Mouse (Mus musculus): ENCODE measurements around the gene Ccnjl. TPM values are rescaled to one million over a fixed set of nuclear protein-coding genes. Genes with fewer than 3 reads are reported as not detected.
A peak's percentile ranks its signal among the peaks of the same experiment; 100 is the strongest.

The Ccnjl gene
- polyA plus RNA-seq, 1 experiment from 2014 or later, result 20.0 TPM

DNA sequence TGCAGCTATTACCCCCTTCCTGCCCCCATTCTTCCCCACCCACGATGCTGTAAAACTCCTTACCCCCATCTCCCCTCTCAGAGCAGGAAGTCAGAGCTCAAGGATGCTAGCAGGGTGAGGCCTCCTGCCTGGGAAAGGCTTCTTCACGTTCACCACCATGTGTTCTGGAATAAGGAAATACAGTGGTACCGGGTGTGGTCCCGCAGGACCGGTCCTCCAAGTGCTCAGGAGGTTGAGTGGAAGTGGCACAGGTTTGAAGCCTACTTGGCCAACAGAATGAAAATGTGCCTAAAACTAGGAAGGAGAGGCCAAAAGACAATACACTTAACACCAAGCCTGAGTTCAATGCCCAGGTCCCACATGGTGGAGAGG, 82.1 kb downstream of the Ccnjl start:
- no peak overlapping the region for H3K4me2 ChIP-seq (replicated peaks; ENCODE audit: low read depth, low read length)
- no peaks in the 10 kb centered on the region for H3K9me3 ChIP-seq (ENCODE audit: control insufficient read depth, low read depth, low read length)
- no peak overlapping the region for H3K9ac ChIP-seq (replicated peaks; ENCODE audit: low read depth, low read length)
- H3K27ac ChIP-seq (ENCODE audit: low read length), result no peak overlapping the region
- no peaks in the 10 kb centered on the region for H3K27me3 ChIP-seq (ENCODE audit: control insufficient read depth, insufficient read depth, low read length)
- H3K36me3 ChIP-seq (ENCODE audit: control insufficient read depth, insufficient read depth, low read length), result no peaks in the 10 kb centered on the region
- H3K4me3 ChIP-seq (ENCODE audit: low read depth, low read length), result no peak overlapping the region
- WGBS, result 67% methylated on average over 5 of the region's 5 CpGs
- no peaks in the 10 kb centered on the region for H3K4me1 ChIP-seq (ENCODE audit: control insufficient read depth, insufficient read depth, low read length)
- ATAC-seq (ENCODE audit: insufficient number of reproducible peaks, insufficient read depth, low FRiP score, low read depth), result no peak

GRCm38 (mm10) chr11:43612834-43613488, 84.4 kb downstream of the Ccnjl start:
- WGBS, result 17% methylated on average over 12 of the region's 12 CpGs
- Histone ChIP-seq H3K9ac (replicated peaks; ENCODE audit: low read depth, low read length) (no peak overlapping the region), H3K27ac (ENCODE audit: low read length) (no peak overlapping the region)

GRCm38 (mm10) chr11:43617924-43618323, 89.3 kb downstream of the Ccnjl start:
- WGBS, result 45% methylated on average over 5 of the region's 5 CpGs
- peak; percentile 55; the same call in 1 of the 2 replicates for ATAC-seq (ENCODE audit: insufficient number of reproducible peaks, insufficient read depth, low FRiP score, low read depth)
- H3K36me3 ChIP-seq (ENCODE audit: control insufficient read depth, insufficient read depth, low read length), result no peaks in the 10 kb centered on the region
- no peak overlapping the region for H3K4me3 ChIP-seq (ENCODE audit: low read depth, low read length)
- H3K4me2 ChIP-seq (replicated peaks; ENCODE audit: low read depth, low read length), result no peak overlapping the region
- peak overlapping the region; percentile 77 for H3K27ac ChIP-seq (ENCODE audit: low read length)
- H3K9me3 ChIP-seq (ENCODE audit: control insufficient read depth, low read depth, low read length), result no peaks in the 10 kb centered on the region
- no peaks in the 10 kb centered on the region for H3K27me3 ChIP-seq (ENCODE audit: control insufficient read depth, insufficient read depth, low read length)
- H3K9ac ChIP-seq (replicated peaks; ENCODE audit: low read depth, low read length), result no peak overlapping the region
- peaks cover 10% of the 10 kb centered on the region for H3K4me1 ChIP-seq (ENCODE audit: control insufficient read depth, insufficient read depth, low read length)

More at GRCm38 (mm10) chr11:43612834-43613488, 84.4 kb downstream of the Ccnjl start:
- peaks cover 7% of the 10 kb centered on the region for H3K4me1 ChIP-seq (ENCODE audit: control insufficient read depth, insufficient read depth, low read length)
- no peaks in the 10 kb centered on the region for H3K27me3 ChIP-seq (ENCODE audit: control insufficient read depth, insufficient read depth, low read length)
- H3K36me3 ChIP-seq (ENCODE audit: control insufficient read depth, insufficient read depth, low read length), result no peaks in the 10 kb centered on the region
- H3K4me3 ChIP-seq (ENCODE audit: low read depth, low read length), result no peak overlapping the region
- no peaks in the 10 kb centered on the region for H3K9me3 ChIP-seq (ENCODE audit: control insufficient read depth, low read depth, low read length)
- H3K4me2 ChIP-seq (replicated peaks; ENCODE audit: low read depth, low read length), result no peak overlapping the region
- peak; percentile 68; the same call in 1 of the 2 replicates for ATAC-seq (ENCODE audit: insufficient number of reproducible peaks, insufficient read depth, low FRiP score, low read depth)

DNA sequence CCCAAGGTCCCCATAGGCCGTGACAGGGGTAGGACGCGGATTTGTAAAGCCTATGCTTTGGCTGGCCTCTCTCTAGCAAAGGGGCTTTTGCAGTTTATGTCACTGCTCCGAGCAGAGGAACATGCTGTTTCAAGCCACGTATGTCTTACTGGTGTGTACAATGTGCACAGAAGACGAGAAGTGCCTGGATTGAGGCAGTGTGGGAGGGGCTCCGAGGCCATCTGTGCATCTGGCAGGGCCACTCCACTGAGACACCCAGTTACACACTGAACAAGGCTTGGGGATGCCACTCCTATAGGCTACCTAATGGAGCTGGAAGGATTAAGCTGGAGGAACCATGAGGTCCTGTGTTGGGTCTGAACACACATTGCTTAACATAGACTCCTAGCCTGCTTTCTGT, 89.8 kb downstream of the Ccnjl start:
- ATAC-seq (ENCODE audit: insufficient number of reproducible peaks, insufficient read depth, low FRiP score, low read depth), result no peak; the same call in 1 of the 2 replicates

DNA sequence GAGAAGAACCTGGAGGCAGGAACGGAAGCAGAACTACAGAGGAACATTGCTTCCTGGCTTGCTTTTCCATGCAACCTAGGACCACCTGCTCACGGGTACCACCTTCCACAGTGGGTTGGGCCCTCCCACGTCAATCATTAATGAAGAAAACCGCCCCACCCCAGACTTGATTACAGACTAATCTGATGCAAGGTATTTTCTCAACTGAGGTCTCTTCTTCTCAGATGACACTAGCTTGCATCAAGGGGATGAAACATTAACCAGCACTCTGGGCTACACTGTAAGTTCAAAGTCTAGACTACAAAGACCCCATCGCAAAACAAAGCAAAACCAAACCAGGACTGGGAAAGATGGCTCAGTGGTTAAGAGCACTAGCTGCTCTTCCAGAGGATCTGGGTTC, 93.2 kb downstream of the Ccnjl start:
- H3K4me3 ChIP-seq (ENCODE audit: low read depth, low read length), result no peak overlapping the region
- 76% methylated on average over 5 of the region's 5 CpGs for WGBS
- no peak for ATAC-seq (ENCODE audit: insufficient number of reproducible peaks, insufficient read depth, low FRiP score, low read depth)

More for the DNA sequence above, 89.8 kb downstream of the Ccnjl start:
- Histone ChIP-seq H3K4me3 (ENCODE audit: low read depth, low read length) (no peak overlapping the region), H3K9ac (replicated peaks; ENCODE audit: low read depth, low read length) (no peak overlapping the region), H3K4me2 (replicated peaks; ENCODE audit: low read depth, low read length) (no peak overlapping the region), H3K27ac (ENCODE audit: low read length) (peak overlapping the region; percentile 77), H3K9me3 (ENCODE audit: control insufficient read depth, low read depth, low read length) (no peaks in the 10 kb centered on the region), H3K36me3 (ENCODE audit: control insufficient read depth, insufficient read depth, low read length) (no peaks in the 10 kb centered on the region), H3K4me1 (ENCODE audit: control insufficient read depth, insufficient read depth, low read length) (peaks cover 10% of the 10 kb centered on the region), H3K27me3 (ENCODE audit: control insufficient read depth, insufficient read depth, low read length) (no peaks in the 10 kb centered on the region)
- WGBS, result 60% methylated on average over 7 of the region's 7 CpGs

DNA sequence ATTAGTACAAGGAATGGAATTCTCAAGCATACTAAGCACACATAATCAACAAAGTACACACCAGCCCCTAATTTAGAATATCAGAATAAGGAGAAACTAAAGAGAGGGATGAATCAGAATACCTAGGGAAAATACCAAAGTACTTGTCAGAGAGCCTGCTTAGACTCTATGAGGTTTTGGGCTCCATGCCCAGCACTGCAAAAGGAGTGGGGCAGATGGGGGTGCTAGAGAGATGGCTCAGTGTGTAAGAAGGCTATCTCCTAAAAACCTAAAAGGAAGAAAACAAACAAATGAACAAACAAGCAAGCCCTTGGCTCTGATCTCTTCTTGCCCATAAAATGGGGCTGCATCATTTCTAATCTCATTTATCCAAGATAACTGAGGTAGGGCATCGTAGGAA, 95.8 kb downstream of the Ccnjl start:
- no peak overlapping the region for H3K27ac ChIP-seq (ENCODE audit: low read length)
- ATAC-seq (ENCODE audit: insufficient number of reproducible peaks, insufficient read depth, low FRiP score, low read depth), result no peak
- H3K4me2 ChIP-seq (replicated peaks; ENCODE audit: low read depth, low read length), result no peak overlapping the region
- H3K4me3 ChIP-seq (ENCODE audit: low read depth, low read length), result no peak overlapping the region
- H3K27me3 ChIP-seq (ENCODE audit: control insufficient read depth, insufficient read depth, low read length), result no peaks in the 10 kb centered on the region
- H3K36me3 ChIP-seq (ENCODE audit: control insufficient read depth, insufficient read depth, low read length), result no peaks in the 10 kb centered on the region
- WGBS, result 83% methylated on average over 1 of the region's 1 CpGs
- H3K9me3 ChIP-seq (ENCODE audit: control insufficient read depth, low read depth, low read length), result no peaks in the 10 kb centered on the region
- no peak overlapping the region for H3K9ac ChIP-seq (replicated peaks; ENCODE audit: low read depth, low read length)
- H3K4me1 ChIP-seq (ENCODE audit: control insufficient read depth, insufficient read depth, low read length), result peaks cover 13% of the 10 kb centered on the region

More for the DNA sequence above, 93.2 kb downstream of the Ccnjl start:
- Histone ChIP-seq H3K4me2 (replicated peaks; ENCODE audit: low read depth, low read length) (no peak overlapping the region), H3K36me3 (ENCODE audit: control insufficient read depth, insufficient read depth, low read length) (no peaks in the 10 kb centered on the region), H3K4me1 (ENCODE audit: control insufficient read depth, insufficient read depth, low read length) (peaks cover 20% of the 10 kb centered on the region), H3K27me3 (ENCODE audit: control insufficient read depth, insufficient read depth, low read length) (no peaks in the 10 kb centered on the region), H3K27ac (ENCODE audit: low read length) (no peak overlapping the region), H3K9me3 (ENCODE audit: control insufficient read depth, low read depth, low read length) (no peaks in the 10 kb centered on the region), H3K9ac (replicated peaks; ENCODE audit: low read depth, low read length) (no peak overlapping the region)

DNA sequence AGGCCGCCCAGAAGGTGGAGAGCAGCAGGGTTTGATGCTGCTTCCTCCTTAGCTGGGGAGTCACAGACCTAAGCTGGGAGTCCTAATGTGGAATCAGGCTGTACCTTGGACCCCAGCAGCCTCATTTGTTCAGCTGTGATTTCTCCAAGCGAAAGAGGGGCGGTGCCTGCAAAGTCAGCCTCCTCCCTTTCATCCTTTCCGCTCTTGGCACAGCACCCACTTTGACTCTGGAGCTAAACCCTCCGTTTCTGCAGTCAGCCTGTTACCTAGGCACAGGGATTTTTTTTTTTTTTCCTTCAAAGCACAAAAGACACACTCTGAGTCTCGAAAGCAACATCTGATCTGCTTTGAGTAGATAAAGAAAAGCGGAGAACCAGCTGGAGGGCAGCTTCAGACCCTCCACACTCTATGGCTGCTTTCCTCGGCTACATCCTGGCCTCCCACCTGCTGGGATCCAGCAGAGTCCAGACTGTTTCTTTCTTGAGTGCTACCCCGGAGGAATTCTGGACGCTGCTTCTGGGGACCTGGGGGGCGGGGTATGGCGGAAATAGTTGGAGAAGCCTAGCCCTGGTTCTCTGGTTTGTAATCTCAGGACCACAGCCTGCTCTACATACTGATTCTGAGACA, 97.8 kb downstream of the Ccnjl start:
- no peaks in the 10 kb centered on the region for H3K36me3 ChIP-seq (ENCODE audit: control insufficient read depth, insufficient read depth, low read length)
- 10% methylated on average over 12 of the region's 12 CpGs for WGBS
- H3K27ac ChIP-seq (ENCODE audit: low read length), result peak overlapping the region; percentile 49
- 0 out of 2 replicates have a peak overlapping the region, but pooled peaks have one; percentile 7 for H3K9ac ChIP-seq (replicated peaks; ENCODE audit: low read depth, low read length)
- ATAC-seq (ENCODE audit: insufficient number of reproducible peaks, insufficient read depth, low FRiP score, low read depth), result peak; percentile 66
- H3K9me3 ChIP-seq (ENCODE audit: control insufficient read depth, low read depth, low read length), result no peaks in the 10 kb centered on the region
- no peaks in the 10 kb centered on the region for H3K27me3 ChIP-seq (ENCODE audit: control insufficient read depth, insufficient read depth, low read length)
- H3K4me1 ChIP-seq (ENCODE audit: control insufficient read depth, insufficient read depth, low read length), result peaks cover 13% of the 10 kb centered on the region
- peak overlapping the region; percentile 40 for H3K4me2 ChIP-seq (replicated peaks; ENCODE audit: low read depth, low read length)
- H3K4me3 ChIP-seq (ENCODE audit: low read depth, low read length), result no peak overlapping the region; the same call in 1 of the 2 replicates

DNA sequence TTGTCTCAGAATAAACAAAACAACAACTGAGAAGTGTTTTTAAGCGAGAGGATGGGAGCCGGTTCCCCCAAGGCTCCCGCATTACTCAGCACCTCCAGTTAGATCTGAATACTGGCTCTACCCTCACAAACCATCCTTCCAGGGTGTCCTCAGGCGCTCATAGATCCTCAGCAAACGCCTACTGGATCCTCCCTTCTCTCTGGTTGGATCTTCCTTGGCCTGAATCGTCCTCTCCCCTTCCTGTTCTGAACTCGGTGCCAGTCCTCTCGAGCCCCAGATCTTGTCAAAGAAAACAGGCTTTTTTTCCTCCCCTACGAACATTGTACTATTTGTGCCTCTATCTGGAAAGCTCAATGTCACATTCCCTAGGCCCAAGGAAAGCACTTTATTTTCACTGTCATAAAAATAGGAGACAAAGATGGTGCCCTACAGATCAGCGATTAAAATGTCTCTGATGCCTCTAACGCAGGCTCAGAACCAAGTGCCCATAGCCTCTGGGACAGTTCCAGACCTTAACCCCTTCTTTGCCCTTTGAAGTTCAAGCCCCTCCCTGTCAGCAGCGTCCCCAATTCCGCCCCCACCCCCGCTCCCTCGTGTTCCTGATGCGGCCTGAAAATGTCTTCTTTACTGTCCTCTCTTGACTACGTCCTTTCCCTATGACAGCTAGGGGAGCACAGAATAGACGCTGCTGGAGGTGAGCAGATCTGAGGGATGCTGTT, 98.5 kb downstream of the Ccnjl start:
- Histone ChIP-seq H3K36me3 (ENCODE audit: control insufficient read depth, insufficient read depth, low read length) (no peaks in the 10 kb centered on the region), H3K27ac (ENCODE audit: low read length) (peak overlapping the region; percentile 49; the same call in 1 of the 2 replicates), H3K9me3 (ENCODE audit: control insufficient read depth, low read depth, low read length) (no peaks in the 10 kb centered on the region), H3K4me1 (ENCODE audit: control insufficient read depth, insufficient read depth, low read length) (peaks cover 14% of the 10 kb centered on the region), H3K4me2 (replicated peaks; ENCODE audit: low read depth, low read length) (peak overlapping the region; percentile 40), H3K27me3 (ENCODE audit: control insufficient read depth, insufficient read depth, low read length) (no peaks in the 10 kb centered on the region), H3K9ac (replicated peaks; ENCODE audit: low read depth, low read length) (0 out of 2 replicates have a peak overlapping the region, but pooled peaks have one; percentile 7), H3K4me3 (ENCODE audit: low read depth, low read length) (no peak overlapping the region)
- no peak for ATAC-seq (ENCODE audit: insufficient number of reproducible peaks, insufficient read depth, low FRiP score, low read depth)
- whole genome bisulfite sequencing, result 35% methylated on average over 18 of the region's 18 CpGs

Data from stomach, embryonic 14.5 days (tissue).